Mouse (Mus musculus) cerebellum, adult 2 months (tissue): ENCODE results near the gene Tet3.

ENCODE experiments used
- CTCF ChIP-seq: fragments of 200-500 bp; IDR thresholded peaks from 2 replicates; pipeline ENCODE4 v1.5.1; 2011; ENCODE audit warnings: low read depth, mild to moderate bottlenecking, control low read depth, low read length, moderate library complexity, borderline replicate concordance; ENCODE audit not compliant: insufficient read depth
- POLR2A ChIP-seq: fragments of 200-500 bp; IDR thresholded peaks from 2 replicates; pipeline ENCODE4 v1.6.1; 2011; ENCODE audit warnings: low read length, control low read depth, borderline replicate concordance; ENCODE audit not compliant: insufficient read depth

- TF ChIP-seq CTCF (no peak), POLR2A (no peak)
Measured at GRCm38 (mm10) chr6:83438584-83438983, 20.3 kb downstream of the Tet3 start.
